Mouse (Mus musculus) heart, embryonic 16.5 days (tissue): ENCODE measurements around the gene Cacna1d. TPM values are rescaled to one million over a fixed set of nuclear protein-coding genes. Genes with fewer than 3 reads are reported as not detected.

Experiments
- ATAC-seq: fragments of 200-750 bp; cut with Nextera tagmentation; replicated peaks from 2 replicates; pipeline ENCODE4 v1.8.0; 2017; ENCODE audit warnings: moderate number of reproducible peaks; ENCODE audit not compliant: insufficient read depth, low FRiP score; ENCODE audit errors: extremely low read depth
- H3K27ac ChIP-seq: fragments of 300-500 bp; sonication (generic); 2 replicates; pipeline ENCODE4 v1.5.1; 2014; ENCODE audit warnings: mild to moderate bottlenecking, low read length, control low read depth, moderate library complexity
- H3K27me3 ChIP-seq: fragments of 300-500 bp; sonication (generic); 2 replicates; pipeline ENCODE4 v1.6.1; 2014; ENCODE audit warnings: low read length, mixed read lengths; ENCODE audit not compliant: control insufficient read depth, insufficient read depth
- H3K36me3 ChIP-seq: fragments of 300-500 bp; sonication (generic); 2 replicates; pipeline ENCODE4 v1.6.1; 2014; ENCODE audit not compliant: control insufficient read depth, insufficient read depth
- H3K4me1 ChIP-seq: fragments of 300-500 bp; sonication (generic); 2 replicates; pipeline ENCODE4 v1.6.1; 2014; ENCODE audit warnings: low read length, mixed read lengths; ENCODE audit not compliant: control insufficient read depth, insufficient read depth
- H3K4me2 ChIP-seq: fragments of 300-500 bp; sonication (generic); 2 replicates; pipeline ENCODE4 v1.6.1; 2014; ENCODE audit warnings: low read depth, mild to moderate bottlenecking, control low read depth, low read length
- H3K4me3 ChIP-seq: fragments of 300-500 bp; sonication (generic); 2 replicates; pipeline ENCODE4 v1.5.1; 2014; ENCODE audit warnings: mild to moderate bottlenecking, control low read depth, low read length
- H3K9ac ChIP-seq: fragments of 300-500 bp; sonication (generic); 2 replicates; pipeline ENCODE4 v1.6.1; 2014; ENCODE audit warnings: low read length, control low read depth
- H3K9me3 ChIP-seq: fragments of 300-500 bp; sonication (generic); replicated peaks from 2 replicates; pipeline ENCODE4 v1.6.1; 2016; ENCODE audit warnings: low read length; ENCODE audit not compliant: control insufficient read depth
- WGBS: fragments of 180-500 bp; shearing (Covaris S2); extraction: QIAGEN DNeasy Blood & Tissue Kit; methylation state at CpG from one replicate; pipeline ENCODE4 v1.1.7; 2014; 5-methylcytosine and 5-hydroxymethylcytosine counted together
- polyA plus RNA-seq: library from polyadenylated mRNA; unstranded; fragments of >200 nt; fragmentation: Nextera tagmentation; extraction: Ambion mirVana; gene quantifications from 2 replicates; pipeline ENCODE4 v1.2.1, GENCODE M21; 2015

The Cacna1d gene
- polyA plus RNA-seq, 1 experiment from 2014 or later = 4.9 TPM

DNA sequence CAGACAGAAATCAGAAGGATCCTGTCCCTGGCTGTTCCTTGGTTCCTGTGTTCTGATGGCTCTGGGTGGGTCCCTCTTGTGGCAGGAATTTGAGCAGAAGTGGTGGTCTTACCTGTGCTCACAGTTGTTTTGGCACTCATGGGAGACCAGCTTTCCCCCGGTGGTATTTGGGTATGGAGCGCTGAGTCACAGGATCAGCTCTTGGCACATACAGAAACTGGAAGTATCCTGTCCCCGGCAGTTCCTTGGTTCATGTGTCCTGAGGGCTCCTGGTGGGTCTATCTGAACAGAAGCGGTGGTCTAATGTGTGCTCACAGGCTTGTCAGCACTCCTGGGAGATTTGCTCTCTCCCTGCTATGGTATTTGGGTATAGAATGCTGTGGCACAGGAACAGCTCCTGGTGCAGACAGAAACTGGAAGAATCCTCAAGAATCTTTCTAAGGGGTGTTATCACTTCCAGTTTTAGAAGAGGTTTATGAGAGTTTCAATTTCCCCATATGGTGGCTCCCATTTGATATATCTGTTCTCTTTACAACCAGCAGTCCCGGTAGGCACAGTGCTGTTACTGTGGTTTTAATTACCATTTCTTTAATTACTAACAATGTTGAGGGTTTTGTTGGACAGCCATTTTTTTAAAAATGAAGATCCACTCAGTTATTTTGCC lies 300.8 kb downstream of the Cacna1d start:
- WGBS = 90% methylated on average over 5 of the region's 5 CpGs
- Histone ChIP-seq H3K4me3 (no peak overlapping the region), H3K27me3 (no peaks in the 10 kb centered on the region), H3K4me2 (no peak overlapping the region), H3K27ac (no peak overlapping the region), H3K9me3 (no peaks in the 10 kb centered on the region), H3K9ac (no peak overlapping the region), H3K36me3 (no peaks in the 10 kb centered on the region), H3K4me1 (no peaks in the 10 kb centered on the region)
- no peak for ATAC-seq

DNA sequence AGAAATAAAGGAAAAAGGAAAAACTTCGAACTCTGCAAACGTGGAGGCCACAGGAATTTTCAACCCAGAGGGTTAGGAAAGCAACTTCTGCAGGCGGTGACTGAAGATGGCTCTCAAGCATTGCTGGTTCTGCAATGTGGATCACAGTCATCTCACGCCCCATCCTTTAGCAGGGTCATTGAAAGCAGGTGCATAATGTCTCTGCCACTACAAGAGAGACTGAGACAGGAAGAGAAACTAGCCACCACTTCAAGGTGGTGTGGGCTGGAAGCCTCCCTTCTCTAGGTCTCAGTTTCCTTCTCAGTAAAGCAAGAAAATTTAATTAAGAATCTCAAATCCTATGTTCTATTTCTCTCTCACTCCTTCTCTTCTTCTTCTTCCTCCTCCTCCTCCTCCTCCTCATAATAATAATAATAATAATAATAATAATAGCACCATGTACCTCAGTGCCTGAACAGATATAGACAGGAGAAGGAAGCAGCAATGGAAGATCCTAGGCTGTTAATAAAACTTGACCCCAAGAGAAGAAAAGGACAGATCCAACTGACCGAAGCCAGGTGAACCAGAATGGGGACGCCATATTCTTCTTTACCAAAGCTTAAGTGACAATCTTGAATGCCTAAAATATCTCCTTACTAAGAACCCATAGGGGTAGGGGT lies 305.5 kb downstream of the Cacna1d start:
- H3K27ac ChIP-seq = no peak overlapping the region
- no peak for ATAC-seq
- H3K4me2 ChIP-seq = no peak overlapping the region
- H3K4me1 ChIP-seq = no peaks in the 10 kb centered on the region
- H3K27me3 ChIP-seq = no peaks in the 10 kb centered on the region
- 86% methylated on average over 6 of the region's 6 CpGs for WGBS
- H3K9ac ChIP-seq = no peak overlapping the region
- no peaks in the 10 kb centered on the region for H3K36me3 ChIP-seq
- H3K9me3 ChIP-seq = no peaks in the 10 kb centered on the region
- no peak overlapping the region for H3K4me3 ChIP-seq

DNA sequence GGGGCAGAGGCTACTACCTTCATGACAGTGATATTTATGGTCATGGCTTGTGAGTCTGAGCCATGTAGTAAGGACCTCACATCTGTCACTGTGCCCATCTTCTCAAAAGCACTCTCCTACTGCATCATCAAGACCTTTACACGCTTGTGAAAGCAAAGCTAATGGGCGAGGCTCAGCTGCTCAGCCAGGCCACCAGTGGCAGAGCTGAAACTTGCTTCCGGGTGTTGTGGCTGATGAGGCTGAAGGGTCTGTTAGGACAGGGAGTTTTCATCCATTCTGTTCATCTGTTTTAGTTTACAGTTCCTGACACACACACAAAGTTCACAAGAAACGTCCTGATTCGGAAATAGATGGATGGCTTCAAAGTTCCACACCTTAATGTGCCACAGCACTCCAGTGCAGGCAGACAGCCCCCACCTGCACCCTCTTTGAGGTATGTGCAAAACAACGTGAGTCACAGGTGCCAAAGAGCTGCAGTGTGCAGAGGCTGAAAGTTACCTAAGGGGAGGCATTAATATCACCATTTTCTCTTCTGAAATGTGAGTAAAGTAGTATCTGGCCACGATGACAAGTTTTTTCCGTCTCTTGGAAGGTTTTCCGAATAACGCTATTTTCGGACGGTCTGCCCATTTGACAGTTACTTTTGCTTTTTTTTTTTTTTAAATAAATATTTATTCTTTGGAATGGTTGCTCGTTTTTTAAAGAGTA lies 306.7 kb downstream of the Cacna1d start:
- H3K4me3 ChIP-seq = no peak overlapping the region
- H3K9ac ChIP-seq = no peak overlapping the region
- no peak overlapping the region for H3K4me2 ChIP-seq
- no peaks in the 10 kb centered on the region for H3K9me3 ChIP-seq
- no peak for ATAC-seq
- H3K27ac ChIP-seq = no peak overlapping the region
- H3K27me3 ChIP-seq = no peaks in the 10 kb centered on the region
- 75% methylated on average over 13 of the region's 13 CpGs for WGBS
- no peaks in the 10 kb centered on the region for H3K4me1 ChIP-seq
- H3K36me3 ChIP-seq = no peaks in the 10 kb centered on the region

DNA sequence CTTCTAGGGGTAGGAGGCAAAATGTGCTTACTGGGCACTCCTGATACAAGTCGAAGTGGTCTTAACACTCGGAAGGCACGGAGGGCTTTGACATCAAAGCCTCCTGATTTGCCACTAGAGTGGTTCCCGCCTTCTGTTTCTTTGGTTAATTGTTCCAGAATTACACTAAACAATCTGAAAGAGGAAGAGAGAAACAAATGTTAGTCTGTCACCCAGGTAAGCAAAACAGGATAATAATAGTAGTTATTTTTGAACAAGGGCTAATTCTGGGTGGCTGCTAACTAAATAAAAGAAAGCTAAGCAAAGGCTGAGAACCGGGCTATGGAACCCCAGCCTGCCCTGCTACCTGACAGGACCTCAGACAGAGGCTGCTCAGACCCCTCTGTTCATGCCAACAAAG lies 307.2 kb downstream of the Cacna1d start:
- no peak for ATAC-seq
- Histone ChIP-seq H3K4me2 (no peak overlapping the region), H3K9me3 (no peaks in the 10 kb centered on the region), H3K4me3 (no peak overlapping the region), H3K27ac (no peak overlapping the region), H3K36me3 (no peaks in the 10 kb centered on the region), H3K4me1 (no peaks in the 10 kb centered on the region), H3K27me3 (no peaks in the 10 kb centered on the region), H3K9ac (no peak overlapping the region)
- WGBS = 82% methylated on average over 5 of the region's 5 CpGs

DNA sequence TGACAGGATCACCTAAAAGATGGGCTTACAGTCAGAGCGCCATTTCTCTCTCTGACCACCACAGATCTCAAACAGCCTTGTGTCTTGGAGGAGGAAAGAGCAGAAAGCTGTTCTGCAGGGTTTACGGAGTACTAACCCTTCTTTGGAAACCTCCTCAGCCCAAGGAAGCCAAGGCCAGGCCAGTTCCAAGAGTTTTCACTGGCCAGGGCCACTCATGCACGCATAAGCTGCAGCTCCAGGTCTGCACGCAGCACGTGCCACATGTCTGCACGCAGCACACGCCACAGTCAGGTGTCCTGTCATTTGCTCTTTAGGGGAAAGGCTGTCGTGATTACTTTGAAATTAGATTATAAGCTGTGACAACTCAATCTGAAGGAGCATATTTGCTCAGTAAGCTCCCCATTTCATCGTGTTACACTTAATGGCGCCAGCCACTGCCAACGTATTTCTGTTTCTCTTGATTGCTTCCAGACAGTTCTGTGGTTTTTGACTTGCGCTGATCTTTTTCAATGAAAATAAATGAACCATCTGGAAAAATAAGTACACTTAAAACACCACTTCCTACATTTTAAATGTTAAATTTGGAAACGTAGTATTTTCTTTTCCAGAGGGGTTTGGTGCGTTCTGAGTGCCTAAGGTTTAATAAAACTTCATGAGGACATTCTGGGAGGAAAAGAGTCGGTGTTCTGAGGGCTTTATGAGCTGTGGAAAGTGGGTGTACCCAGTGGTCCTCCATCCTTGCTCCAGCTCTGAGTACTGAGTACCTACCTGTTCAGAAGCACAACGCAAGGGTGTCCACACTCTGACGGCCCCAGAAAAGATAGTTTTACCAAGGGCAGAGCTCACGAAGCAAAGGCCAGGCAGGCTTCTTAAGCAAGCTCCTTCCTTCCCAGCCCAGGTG lies 308.4 kb downstream of the Cacna1d start:
- Histone ChIP-seq H3K4me2 (no peak overlapping the region), H3K27ac (no peak overlapping the region), H3K4me1 (0 out of 2 replicates have a peak, but pooled peaks cover 6% of the 10 kb centered on the region), H3K4me3 (no peak overlapping the region), H3K9me3 (no peaks in the 10 kb centered on the region), H3K27me3 (no peaks in the 10 kb centered on the region), H3K9ac (no peak overlapping the region), H3K36me3 (no peaks in the 10 kb centered on the region)
- no peak for ATAC-seq
- WGBS = 88% methylated on average over 18 of the region's 18 CpGs

DNA sequence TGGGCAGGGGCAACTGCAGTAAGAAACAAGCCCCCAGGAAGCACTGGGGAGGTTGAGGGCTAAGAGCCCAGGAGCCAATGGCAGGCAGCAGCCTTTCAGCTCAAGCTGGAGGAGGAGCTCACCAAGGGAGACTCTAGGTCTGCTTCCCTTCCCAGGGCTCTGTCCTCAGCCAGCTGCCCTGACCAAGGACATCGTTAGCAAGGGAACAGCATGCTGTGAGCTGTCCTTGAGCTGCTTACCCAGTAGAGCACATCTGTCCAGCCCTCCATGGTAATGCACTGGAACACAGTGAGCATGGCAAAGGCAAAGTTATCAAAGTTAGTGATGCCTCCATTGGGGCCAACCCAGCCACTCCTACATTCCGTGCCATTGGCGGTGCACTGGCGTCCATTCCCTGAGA lies 312.9 kb downstream of the Cacna1d start:
- no peak for ATAC-seq
- Histone ChIP-seq H3K9me3 (no peaks in the 10 kb centered on the region), H3K4me1 (0 out of 2 replicates have a peak, but pooled peaks cover 9% of the 10 kb centered on the region), H3K36me3 (no peaks in the 10 kb centered on the region), H3K4me3 (no peak overlapping the region), H3K4me2 (no peak overlapping the region), H3K27ac (no peak overlapping the region), H3K27me3 (no peaks in the 10 kb centered on the region), H3K9ac (no peak overlapping the region)
- 71% methylated on average over 4 of the region's 4 CpGs for WGBS

DNA sequence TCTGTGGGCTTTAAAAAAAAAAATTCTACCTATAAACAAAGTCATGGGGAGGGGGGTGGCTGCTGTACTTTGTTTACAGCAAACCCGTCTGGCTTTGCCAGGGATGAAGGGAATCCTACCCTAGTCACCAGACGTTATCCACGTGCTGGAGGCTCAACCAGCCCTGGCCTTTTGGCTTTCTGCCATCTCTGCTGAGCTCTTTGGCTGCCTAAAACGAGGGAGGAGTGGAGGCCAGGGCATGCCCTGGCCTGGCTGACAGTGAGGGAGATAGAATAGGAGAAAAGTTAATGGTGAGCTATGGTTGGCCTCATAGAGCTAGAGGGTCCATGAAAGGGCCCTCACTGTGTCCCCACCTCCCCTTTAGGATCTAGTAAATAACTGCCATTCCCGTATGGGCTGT lies 313.4 kb downstream of the Cacna1d start:
- Histone ChIP-seq H3K9me3 (no peaks in the 10 kb centered on the region), H3K4me2 (no peak overlapping the region), H3K27ac (no peak overlapping the region), H3K4me3 (no peak overlapping the region), H3K27me3 (no peaks in the 10 kb centered on the region), H3K9ac (no peak overlapping the region), H3K36me3 (no peaks in the 10 kb centered on the region), H3K4me1 (0 out of 2 replicates have a peak, but pooled peaks cover 9% of the 10 kb centered on the region)
- peak; percentile 55; the same call in 1 of the 2 replicates for ATAC-seq
- 22% methylated on average over 5 of the region's 5 CpGs for WGBS

DNA sequence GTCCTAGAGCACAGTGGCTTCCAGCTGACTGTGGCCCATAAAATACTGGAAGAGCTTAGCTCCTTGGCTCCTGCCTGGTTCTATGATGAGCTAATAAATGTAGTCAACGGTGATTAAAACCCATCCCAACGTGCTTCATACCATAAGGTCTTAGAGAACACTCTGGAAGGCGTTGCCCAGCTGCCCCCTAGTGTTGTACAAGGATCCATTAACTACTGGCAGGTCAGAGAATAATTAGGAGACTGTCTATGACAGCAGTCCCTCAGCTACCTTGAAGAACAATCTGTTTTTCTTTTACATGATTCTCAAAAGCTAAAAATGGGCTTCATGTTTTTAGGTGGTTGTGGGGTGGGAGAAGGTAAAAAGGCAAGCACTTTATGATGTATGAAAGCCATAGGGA lies 315.9 kb downstream of the Cacna1d start:
- Histone ChIP-seq H3K9ac (no peak overlapping the region), H3K9me3 (no peaks in the 10 kb centered on the region), H3K27me3 (no peaks in the 10 kb centered on the region), H3K27ac (no peak overlapping the region), H3K4me1 (peaks cover 11% of the 10 kb centered on the region; the same call in 1 of the 2 replicates), H3K4me3 (no peak overlapping the region), H3K4me2 (no peak overlapping the region), H3K36me3 (no peaks in the 10 kb centered on the region)
- WGBS = 75% methylated on average over 3 of the region's 3 CpGs
- ATAC-seq = no peak
